Mouse (Mus musculus): ENCODE results near the gene Ddx28. TPM values are rescaled to one million over a fixed set of nuclear protein-coding genes. Genes with fewer than 3 reads are reported as not detected.
"Not testable (repeated sequence)": the region's sequence is repeated elsewhere in the genome, so short reads cannot be mapped to it uniquely, and the experiment has no call there.

Ddx28 gene
- total and polyA plus RNA-seq, 2 experiments from 2014 or later = 10.9 to 25.8 TPM

DNA sequence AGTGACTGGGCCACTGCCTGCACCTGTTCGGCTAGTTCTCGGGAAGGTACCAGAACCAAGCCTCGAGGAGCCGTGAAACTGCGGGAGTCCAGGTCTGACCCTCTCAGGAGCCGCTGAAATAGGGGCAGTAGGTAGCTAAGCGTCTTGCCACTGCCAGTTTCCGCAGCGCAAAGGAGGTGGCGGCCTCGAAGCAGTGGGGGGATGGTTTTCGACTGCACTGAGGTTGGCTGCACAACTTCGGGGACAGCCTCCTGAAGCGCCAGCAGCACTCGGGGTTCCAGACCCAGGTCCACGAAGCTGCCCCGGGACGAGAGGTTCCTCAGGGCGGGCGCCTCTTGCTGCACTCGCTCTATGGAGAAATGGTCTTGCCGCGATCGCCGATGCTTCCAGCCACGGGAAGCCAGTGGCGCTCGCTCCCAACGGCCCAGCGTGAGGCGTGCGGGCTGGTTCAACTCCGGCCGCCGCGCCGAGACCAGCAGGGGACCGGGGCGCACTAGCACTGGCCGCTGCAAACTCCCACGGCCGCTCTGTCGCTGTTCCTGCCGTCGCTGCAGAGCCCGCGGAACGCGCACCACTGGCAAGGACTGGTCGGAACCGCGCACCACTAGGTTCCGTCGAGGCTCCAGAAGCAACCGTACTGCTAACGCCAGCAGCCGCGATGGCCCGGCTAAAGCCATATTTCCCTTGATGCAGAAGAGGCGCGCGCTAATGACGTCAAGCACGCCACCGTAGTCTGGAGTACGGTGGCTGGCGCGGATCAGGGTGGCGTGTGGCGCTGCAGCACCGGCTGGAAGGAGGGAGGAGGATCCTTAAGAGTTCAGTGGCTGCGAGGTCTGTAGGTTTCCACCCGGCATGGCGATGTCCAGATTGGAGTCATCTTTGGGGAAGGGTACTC is 687 bp downstream of the Ddx28 start:
- H3K9ac ChIP-seq (replicated peaks; ENCODE audit: low read depth, low read length) = peak overlapping the region; percentile 89
- H3K4me3 ChIP-seq (ENCODE audit: low read depth, low read length) = peak overlapping the region; percentile 98
- H3K9me3 ChIP-seq (replicated peaks; ENCODE audit: control insufficient read depth, low read length) = no peaks in the 10 kb centered on the region
- H3K27ac ChIP-seq (ENCODE audit: low read depth) = peak overlapping the region; percentile 74
- H3K27me3 ChIP-seq (ENCODE audit: control insufficient read depth, insufficient read depth, low read length) = no peaks in the 10 kb centered on the region
- no peak for TF ChIP-seq CTCF (IDR thresholded peaks at IDR 0.05; ENCODE audit: low read depth)
- no peak for TF ChIP-seq EP300 (IDR thresholded peaks at IDR 0.05; ENCODE audit: low read depth)
- H3K4me1 ChIP-seq (ENCODE audit: control insufficient read depth, insufficient read depth) = peaks cover 18% of the 10 kb centered on the region
- H3K36me3 ChIP-seq (replicated peaks; ENCODE audit: control insufficient read depth, insufficient read depth, low read length) = peaks cover 6% of the 10 kb centered on the region; the same call in 1 of the 2 replicates
- under 1% methylated on average over 73 of the region's 74 CpGs for WGBS
- ATAC-seq (ENCODE audit: insufficient read depth, low read depth) (peak; percentile 96), DNase-seq (ENCODE audit: low spot score) (peak; percentile 87)
- peak overlapping the region; percentile 99 for H3K4me2 ChIP-seq (ENCODE audit: low read depth, low read length)

DNA sequence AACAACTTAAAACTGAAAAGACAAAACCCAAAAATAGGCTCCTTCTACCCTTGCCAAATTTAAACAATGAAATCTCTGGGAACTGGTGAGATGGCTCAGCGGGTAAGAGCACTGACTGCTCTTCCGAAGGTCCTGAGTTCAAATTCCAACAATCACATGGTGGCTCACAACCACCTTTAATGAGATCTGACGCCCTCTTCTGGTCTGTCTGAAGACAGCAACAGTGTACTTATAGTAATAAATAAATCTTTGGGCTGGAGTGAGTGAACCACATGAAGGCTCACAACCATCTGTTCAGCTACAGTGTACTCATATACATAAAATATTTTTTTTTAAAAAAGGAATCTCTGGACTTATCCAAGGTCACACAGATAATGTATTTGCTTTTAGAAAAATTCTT is 3.8 kb downstream of the Ddx28 start:
- WGBS = 56% methylated on average over 3 of the region's 3 CpGs
- not testable (repeated sequence) for H3K9me3 ChIP-seq (replicated peaks; ENCODE audit: control insufficient read depth, low read length); DNase-seq (ENCODE audit: low spot score); H3K9ac ChIP-seq (replicated peaks; ENCODE audit: low read depth, low read length); H3K36me3 ChIP-seq (replicated peaks; ENCODE audit: control insufficient read depth, insufficient read depth, low read length); H3K4me3 ChIP-seq (ENCODE audit: low read depth, low read length); ATAC-seq (ENCODE audit: insufficient read depth, low read depth); H3K27ac ChIP-seq (ENCODE audit: low read depth); H3K4me2 ChIP-seq (ENCODE audit: low read depth, low read length); H3K27me3 ChIP-seq (ENCODE audit: control insufficient read depth, insufficient read depth, low read length)
- H3K4me1 ChIP-seq (ENCODE audit: control insufficient read depth, insufficient read depth) = peaks cover 18% of the 10 kb centered on the region
- TF ChIP-seq CTCF (IDR thresholded peaks at IDR 0.05; ENCODE audit: low read depth) = 0 out of 2 replicates have a peak, but pooled peaks have one; percentile 4

DNA sequence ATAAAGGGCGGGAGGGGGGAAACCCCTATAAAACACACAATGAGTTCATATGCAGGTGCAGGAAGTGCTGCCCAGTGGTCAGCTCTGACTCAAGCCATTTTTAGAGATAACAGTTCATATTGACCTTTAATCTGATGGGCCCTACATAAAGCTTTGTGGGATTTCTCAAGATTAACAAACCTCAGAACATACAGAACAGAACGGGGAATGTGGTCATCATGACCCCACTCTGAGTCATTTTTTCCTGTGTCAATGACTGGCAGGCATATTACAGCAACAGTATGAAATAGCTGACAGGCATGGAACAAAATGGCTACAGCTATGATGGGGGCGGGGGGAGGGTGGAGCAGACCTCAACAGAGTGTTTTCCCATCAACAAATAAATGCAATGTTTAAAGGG is 4.5 kb downstream of the Ddx28 start:
- no peaks in the 10 kb centered on the region for H3K36me3 ChIP-seq (replicated peaks; ENCODE audit: control insufficient read depth, insufficient read depth, low read length)
- H3K27ac ChIP-seq (ENCODE audit: low read depth) = no peak overlapping the region
- H3K27me3 ChIP-seq (ENCODE audit: control insufficient read depth, insufficient read depth, low read length) = no peaks in the 10 kb centered on the region
- ATAC-seq (ENCODE audit: insufficient read depth, low read depth) (no peak), DNase-seq (ENCODE audit: low spot score) (no peak)
- H3K4me2 ChIP-seq (ENCODE audit: low read depth, low read length) = no peak overlapping the region
- no peaks in the 10 kb centered on the region for H3K9me3 ChIP-seq (replicated peaks; ENCODE audit: control insufficient read depth, low read length)
- peaks cover 18% of the 10 kb centered on the region for H3K4me1 ChIP-seq (ENCODE audit: control insufficient read depth, insufficient read depth)
- no peak overlapping the region for H3K4me3 ChIP-seq (ENCODE audit: low read depth, low read length)
- no peak for TF ChIP-seq EP300 (IDR thresholded peaks at IDR 0.05; ENCODE audit: low read depth)
- no peak for TF ChIP-seq CTCF (IDR thresholded peaks at IDR 0.05; ENCODE audit: low read depth)
- WGBS = 56% methylated on average over 3 of the region's 3 CpGs
- no peak overlapping the region for H3K9ac ChIP-seq (replicated peaks; ENCODE audit: low read depth, low read length)

DNA sequence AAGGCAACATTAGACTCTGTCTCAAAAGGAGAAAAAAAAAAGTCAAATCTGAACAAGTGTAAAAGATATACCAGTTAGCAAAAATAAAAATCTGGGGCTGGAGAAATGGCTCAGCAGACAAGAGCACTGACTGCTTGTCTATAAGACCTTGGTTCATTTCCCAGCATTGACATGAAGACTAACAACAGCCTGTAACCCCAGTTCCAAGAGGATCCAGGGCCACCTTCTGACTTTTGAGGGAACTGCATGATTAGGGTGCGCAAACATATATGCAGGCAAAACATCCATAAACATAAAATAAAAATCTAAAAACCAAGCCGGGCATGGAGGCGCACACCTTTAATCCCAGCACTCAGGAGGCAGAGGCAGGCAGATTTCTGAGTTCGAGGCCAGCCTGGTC is 5.3 kb downstream of the Ddx28 start:
- 87% methylated on average over 4 of the region's 4 CpGs for WGBS
- H3K36me3 ChIP-seq (replicated peaks; ENCODE audit: control insufficient read depth, insufficient read depth, low read length) = no peaks in the 10 kb centered on the region
- no peak overlapping the region for H3K9ac ChIP-seq (replicated peaks; ENCODE audit: low read depth, low read length)
- no peak overlapping the region for H3K4me3 ChIP-seq (ENCODE audit: low read depth, low read length)
- H3K4me1 ChIP-seq (ENCODE audit: control insufficient read depth, insufficient read depth) = peaks cover 13% of the 10 kb centered on the region
- DNase-seq (ENCODE audit: low spot score) = no peak
- no peaks in the 10 kb centered on the region for H3K27me3 ChIP-seq (ENCODE audit: control insufficient read depth, insufficient read depth, low read length)
- TF ChIP-seq EP300 (IDR thresholded peaks at IDR 0.05; ENCODE audit: low read depth) (no peak), CTCF (IDR thresholded peaks at IDR 0.05; ENCODE audit: low read depth) (peak; percentile 16)
- H3K27ac ChIP-seq (ENCODE audit: low read depth) = no peak overlapping the region
- H3K4me2 ChIP-seq (ENCODE audit: low read depth, low read length) = no peak overlapping the region
- no peak for ATAC-seq (ENCODE audit: insufficient read depth, low read depth)
- no peaks in the 10 kb centered on the region for H3K9me3 ChIP-seq (replicated peaks; ENCODE audit: control insufficient read depth, low read length)

DNA sequence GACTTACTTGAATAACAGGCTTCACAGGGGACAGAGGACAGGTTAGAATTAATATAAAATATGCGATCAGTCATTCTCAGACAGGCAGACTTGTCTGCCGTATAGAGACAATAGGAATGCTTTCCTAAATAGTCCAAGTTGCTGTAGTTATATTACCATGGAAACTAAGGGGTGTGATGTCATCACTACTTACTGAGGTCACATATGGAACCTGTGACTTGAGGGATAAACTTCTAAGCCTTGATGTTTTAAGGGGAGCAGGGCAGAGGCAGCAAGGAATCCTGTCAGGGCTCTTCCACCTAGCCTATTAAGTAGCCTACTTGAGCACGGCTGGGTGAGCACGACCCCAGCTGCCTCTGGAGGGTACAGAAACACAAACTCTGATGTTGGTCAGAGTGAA is 5.8 kb downstream of the Ddx28 start, which contains the start of gene Dpep2nb:
TSS of gene Dpep2nb (minus strand) at position 101 of the 400 bp plus-strand sequence.
- Histone ChIP-seq H3K9ac (replicated peaks; ENCODE audit: low read depth, low read length) (no peak within 1 kb of the TSS), H3K27me3 (ENCODE audit: control insufficient read depth, insufficient read depth, low read length) (no peaks in the 10 kb centered on the region), H3K27ac (ENCODE audit: low read depth) (no peak within 1 kb of the TSS), H3K4me2 (ENCODE audit: low read depth, low read length) (no peak within 1 kb of the TSS), H3K4me3 (ENCODE audit: low read depth, low read length) (no peak within 1 kb of the TSS), H3K4me1 (ENCODE audit: control insufficient read depth, insufficient read depth) (peaks cover 13% of the 10 kb centered on the region), H3K9me3 (replicated peaks; ENCODE audit: control insufficient read depth, low read length) (no peaks in the 10 kb centered on the region), H3K36me3 (replicated peaks; ENCODE audit: control insufficient read depth, insufficient read depth, low read length) (no peaks in the 10 kb centered on the region)
- DNase-seq (ENCODE audit: low spot score) = no peak
- 71% methylated on average over 4 of the region's 4 CpGs for WGBS
- no peak for ATAC-seq (ENCODE audit: insufficient read depth, low read depth)
- TF ChIP-seq EP300 (IDR thresholded peaks at IDR 0.05; ENCODE audit: low read depth) = no peak
- no peak for TF ChIP-seq CTCF (IDR thresholded peaks at IDR 0.05; ENCODE audit: low read depth)
